Mouse (Mus musculus): Measurements from ENCODE around the gene Slc27a3.

DNA sequence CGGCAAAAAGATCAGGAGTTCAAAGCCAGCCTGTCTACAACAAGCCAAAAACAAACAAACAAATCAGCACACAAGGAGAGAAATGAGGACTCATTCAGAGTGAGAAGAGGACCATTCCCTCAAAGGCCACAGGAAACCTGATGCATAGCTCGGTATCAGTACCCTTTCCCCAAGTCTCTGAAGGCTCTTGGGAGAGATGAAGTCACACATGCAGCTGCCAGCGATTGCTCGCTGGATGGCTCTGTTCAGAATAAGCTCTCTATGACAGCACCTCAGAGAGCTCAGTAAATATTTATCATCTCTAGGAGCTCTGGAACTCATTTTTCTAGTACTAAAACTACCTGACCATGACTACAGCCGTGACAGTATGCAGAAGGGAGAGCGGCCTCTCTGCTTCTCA, 38.4 kb upstream of the Slc27a3 start:
- no peak for TF ChIP-seq POLR2A (IDR thresholded peaks at IDR 0.05; ENCODE audit: low read depth, low read length)
- TF ChIP-seq RAD21 (IDR thresholded peaks at IDR 0.05; ENCODE audit: low read depth, low read length), result no peak
- no peak for TF ChIP-seq CHD1 (IDR thresholded peaks at IDR 0.05; ENCODE audit: low read depth, low read length)
- no peak for TF ChIP-seq CTCF (conservative IDR thresholded peaks at IDR 0.05 in 1 of 2, IDR thresholded peaks at IDR 0.05 in 1 of 2; ENCODE audit: low read depth in 2 of 2, low read length in 2 of 2)
- no peak for TF ChIP-seq KAT2A (IDR thresholded peaks at IDR 0.05; ENCODE audit: insufficient replicate concordance, low read length)
- no peak for TF ChIP-seq EP300 (IDR thresholded peaks at IDR 0.05; ENCODE audit: low read length)
- TF ChIP-seq USF1 (IDR thresholded peaks at IDR 0.05; ENCODE audit: low read depth, low read length), result no peak
- no peak for TF ChIP-seq MAFK (IDR thresholded peaks at IDR 0.05; ENCODE audit: insufficient replicate concordance, low read length)
- TF ChIP-seq E2F4 (IDR thresholded peaks at IDR 0.05; ENCODE audit: insufficient replicate concordance, low read depth, low read length), result no peak
- TF ChIP-seq MAZ (IDR thresholded peaks at IDR 0.05; ENCODE audit: low read depth, low read length), result no peak
- no peak for TF ChIP-seq NRF1 (IDR thresholded peaks at IDR 0.05; ENCODE audit: low read depth, low read length)
- TF ChIP-seq ZMIZ1 (IDR thresholded peaks at IDR 0.05; ENCODE audit: low read depth, low read length), result no peak
- no peak for TF ChIP-seq MAX (IDR thresholded peaks at IDR 0.05; ENCODE audit: low read length)
- TF ChIP-seq ETS1 (conservative IDR thresholded peaks at IDR 0.05; ENCODE audit: low read depth, low read length), result no peak

Measured in CH12.LX (cell line).